Mouse (Mus musculus) hindbrain, embryonic 15.5 days (tissue): Measurements from ENCODE around the gene Kctd19. TPM values are rescaled to one million over a fixed set of nuclear protein-coding genes. Genes with fewer than 3 reads are reported as not detected.

Source experiments
- ATAC-seq: fragments of 200-750 bp; cut with Nextera tagmentation; 2 replicates; pipeline ENCODE4 v1.8.0; 2017; ENCODE audit warnings: low read depth, moderate number of reproducible peaks, moderate TSS enrichment; ENCODE audit not compliant: low FRiP score
- H3K27ac ChIP-seq: fragments of 300-500 bp; sonication (generic); replicated peaks from 2 replicates; pipeline ENCODE4 v1.5.1; 2015; ENCODE audit warnings: mild to moderate bottlenecking, inconsistent platforms
- H3K27me3 ChIP-seq: fragments of 300-500 bp; sonication (generic); 2 replicates; pipeline ENCODE4 v1.6.1; 2015; ENCODE audit warnings: control low read depth, inconsistent platforms
- H3K36me3 ChIP-seq: fragments of 300-500 bp; sonication (generic); 2 replicates; pipeline ENCODE4 v1.6.1; 2015; ENCODE audit warnings: control low read depth, inconsistent platforms
- H3K4me1 ChIP-seq: fragments of 300-500 bp; sonication (generic); replicated peaks from 2 replicates; pipeline ENCODE4 v1.6.1; 2015; ENCODE audit warnings: control low read depth, inconsistent platforms
- H3K4me2 ChIP-seq: fragments of 300-500 bp; sonication (generic); 2 replicates; pipeline ENCODE4 v1.6.1; 2015; ENCODE audit warnings: moderate library complexity, mild to moderate bottlenecking, inconsistent platforms
- H3K4me3 ChIP-seq: fragments of 300-500 bp; sonication (generic); 2 replicates; pipeline ENCODE4 v1.5.1; 2015; ENCODE audit warnings: mild to moderate bottlenecking, inconsistent platforms
- H3K9ac ChIP-seq: fragments of 300-500 bp; sonication (generic); 2 replicates; pipeline ENCODE4 v1.6.1; 2015; ENCODE audit warnings: inconsistent platforms
- H3K9me3 ChIP-seq: fragments of 300-500 bp; sonication (generic); 2 replicates; pipeline ENCODE4 v1.6.1; 2016; ENCODE audit warnings: control low read depth, inconsistent platforms
- WGBS: fragments of 180-500 bp; shearing (Covaris S2); methylation state at CpG from one replicate; pipeline ENCODE4 v1.1.7; 2015; 5-methylcytosine and 5-hydroxymethylcytosine counted together
- polyA plus RNA-seq: library from polyadenylated mRNA; unstranded; fragments of >200 nt; fragmentation: Nextera tagmentation; extraction: Ambion mirVana; gene quantifications from 2 replicates; pipeline ENCODE4 v1.2.1, GENCODE M21; 2015

Gene Kctd19
- polyA plus RNA-seq, 1 experiment from 2014 or later = not detected

- Histone ChIP-seq H3K9me3 (no peaks in the 10 kb centered on the region), H3K4me1 (peaks cover 14% of the 10 kb centered on the region), H3K4me2 (no peak overlapping the region), H3K4me3 (no peak overlapping the region), H3K27me3 (no peaks in the 10 kb centered on the region), H3K27ac (no peak overlapping the region), H3K36me3 (no peaks in the 10 kb centered on the region), H3K9ac (no peak overlapping the region)
- ATAC-seq = no peak
- 93% methylated on average over 5 of the region's 5 CpGs for WGBS
These were observed 29.4 kb upstream of the Kctd19 start for GRCm38 (mm10) chr8:105442661-105443060.

DNA sequence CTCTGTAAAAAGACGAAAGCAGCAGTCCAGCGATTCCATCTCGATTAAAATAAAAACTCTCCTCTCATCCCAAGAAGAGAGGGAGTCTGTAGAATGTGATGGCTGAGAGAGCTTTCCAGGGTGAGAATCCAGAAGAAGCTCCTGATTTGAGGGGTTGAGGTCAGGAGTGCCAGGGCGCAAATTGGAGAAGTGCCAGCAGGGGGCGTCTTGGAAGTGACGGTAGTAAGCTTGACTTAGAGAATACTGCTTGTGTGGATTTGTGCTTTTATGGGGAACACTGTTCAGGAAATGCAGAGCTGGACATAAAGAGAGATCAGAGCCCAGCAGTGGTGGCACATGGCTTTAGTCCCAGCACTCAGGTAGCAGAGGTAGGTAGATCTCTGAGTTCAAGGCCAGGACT, 28.1 kb upstream of the Kctd19 start:
- Histone ChIP-seq H3K9me3 (no peaks in the 10 kb centered on the region), H3K4me3 (no peak overlapping the region), H3K4me2 (no peak overlapping the region), H3K36me3 (no peaks in the 10 kb centered on the region), H3K9ac (no peak overlapping the region), H3K27ac (no peak overlapping the region), H3K27me3 (no peaks in the 10 kb centered on the region), H3K4me1 (peaks cover 13% of the 10 kb centered on the region)
- no peak for ATAC-seq
- WGBS = 12% methylated on average over 6 of the region's 6 CpGs

DNA sequence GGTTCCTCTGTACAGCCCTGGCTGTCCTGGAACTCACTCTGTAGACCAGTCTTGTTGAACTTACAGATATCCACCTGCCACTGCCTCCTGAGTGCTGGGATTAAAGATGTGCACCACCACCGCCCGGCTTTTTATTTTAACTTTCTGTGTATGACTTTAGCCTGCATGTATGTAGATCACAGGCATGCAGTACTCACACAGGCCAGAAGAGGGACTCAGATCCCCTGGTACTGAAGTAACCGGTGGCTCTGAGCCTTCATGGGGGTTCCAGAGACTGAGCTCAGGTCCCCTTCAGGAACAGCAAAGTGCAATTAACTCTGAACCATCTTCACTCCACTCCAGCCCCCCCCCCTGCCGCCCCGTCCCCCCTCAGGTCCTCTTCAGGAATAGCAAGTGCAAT, 25.6 kb upstream of the Kctd19 start:
- no peak for ATAC-seq
- Histone ChIP-seq H3K27ac (no peak overlapping the region), H3K4me3 (no peak overlapping the region), H3K4me2 (no peak overlapping the region), H3K27me3 (no peaks in the 10 kb centered on the region), H3K36me3 (no peaks in the 10 kb centered on the region), H3K9me3 (no peaks in the 10 kb centered on the region), H3K9ac (no peak overlapping the region), H3K4me1 (peaks cover 2% of the 10 kb centered on the region; the same call in 1 of the 2 replicates)
- 41% methylated on average over 5 of the region's 5 CpGs for WGBS

DNA sequence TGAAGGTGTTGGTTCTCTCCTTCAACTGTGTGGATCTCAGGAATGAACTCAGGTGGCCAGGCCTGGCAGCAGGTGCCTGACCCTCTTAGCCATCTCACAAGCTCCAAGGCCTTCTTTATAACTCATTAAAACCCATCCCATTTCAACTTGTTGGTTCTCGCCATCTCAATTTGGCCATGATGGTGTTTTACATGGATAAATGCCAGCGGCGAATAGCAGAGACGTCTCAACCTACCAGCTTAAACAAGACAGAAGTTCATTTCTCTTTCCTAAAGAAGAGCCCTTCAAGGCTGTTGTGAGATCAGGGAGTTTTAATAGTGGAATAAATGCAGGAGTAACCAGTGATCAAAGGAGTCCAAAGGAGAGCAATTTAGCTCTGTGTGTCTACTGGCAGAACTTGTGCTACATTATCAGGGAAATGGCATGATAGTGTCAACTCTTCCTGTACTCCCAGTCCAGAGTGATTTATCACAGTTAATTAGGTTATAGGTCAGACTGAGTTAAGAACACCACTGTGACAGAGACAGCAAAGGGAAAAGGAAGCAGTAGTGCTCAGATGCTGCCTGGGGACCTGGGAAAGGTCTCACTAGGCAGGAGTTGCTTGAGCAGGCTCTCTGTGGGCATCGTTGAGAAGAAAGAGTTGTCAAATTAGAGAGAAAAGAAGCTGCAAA, 23.9 kb upstream of the Kctd19 start:
- no peaks in the 10 kb centered on the region for H3K27me3 ChIP-seq
- H3K36me3 ChIP-seq = no peaks in the 10 kb centered on the region
- H3K9ac ChIP-seq = no peak overlapping the region
- ATAC-seq = no peak
- no peak overlapping the region for H3K4me2 ChIP-seq
- 87% methylated on average over 5 of the region's 5 CpGs for WGBS
- no peak overlapping the region for H3K27ac ChIP-seq
- no peaks in the 10 kb centered on the region for H3K9me3 ChIP-seq
- no peak overlapping the region for H3K4me3 ChIP-seq
- peaks cover 15% of the 10 kb centered on the region for H3K4me1 ChIP-seq

DNA sequence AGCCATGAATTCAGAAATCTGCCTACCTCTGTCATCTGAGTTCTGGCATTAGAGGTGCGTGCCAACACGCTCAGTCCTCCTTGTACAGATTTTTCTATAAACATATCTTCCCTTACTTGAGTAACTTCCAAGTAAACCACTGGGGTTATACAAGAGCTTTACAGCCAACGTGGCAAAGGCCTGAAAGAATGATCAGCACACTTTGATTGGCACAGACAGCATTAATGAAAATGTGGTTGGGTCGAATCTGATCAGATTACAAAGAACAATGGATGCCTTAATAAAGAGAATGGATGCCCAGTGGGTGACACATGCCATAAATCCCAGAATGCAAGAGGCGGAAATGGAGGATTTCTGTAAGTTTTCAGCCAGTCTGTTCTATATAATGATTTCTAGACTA, 22.9 kb upstream of the Kctd19 start:
- 75% methylated on average over 5 of the region's 5 CpGs for WGBS
- H3K9ac ChIP-seq = no peak overlapping the region
- peaks cover 21% of the 10 kb centered on the region for H3K4me1 ChIP-seq
- H3K4me3 ChIP-seq = no peak overlapping the region
- no peak overlapping the region for H3K4me2 ChIP-seq
- no peak for ATAC-seq
- H3K9me3 ChIP-seq = no peaks in the 10 kb centered on the region
- H3K27ac ChIP-seq = no peak overlapping the region
- H3K27me3 ChIP-seq = no peaks in the 10 kb centered on the region
- no peaks in the 10 kb centered on the region for H3K36me3 ChIP-seq

GRCm38 (mm10) chr8:105434136-105434535, 20.8 kb upstream of the Kctd19 start:
- H3K27me3 ChIP-seq = no peaks in the 10 kb centered on the region
- no peak for ATAC-seq
- no peaks in the 10 kb centered on the region for H3K9me3 ChIP-seq
- H3K4me1 ChIP-seq = peaks cover 21% of the 10 kb centered on the region
- H3K9ac ChIP-seq = no peak overlapping the region
- no peak overlapping the region for H3K27ac ChIP-seq
- H3K4me3 ChIP-seq = no peak overlapping the region
- no peaks in the 10 kb centered on the region for H3K36me3 ChIP-seq
- 64% methylated on average over 5 of the region's 5 CpGs for WGBS
- no peak overlapping the region for H3K4me2 ChIP-seq

- no peaks in the 10 kb centered on the region for H3K27me3 ChIP-seq
- no peak overlapping the region for H3K4me2 ChIP-seq
- no peak for ATAC-seq
- H3K4me3 ChIP-seq = no peak overlapping the region
- H3K36me3 ChIP-seq = no peaks in the 10 kb centered on the region
- H3K9ac ChIP-seq = no peak overlapping the region
- 29% methylated on average over 5 of the region's 5 CpGs for WGBS
- no peaks in the 10 kb centered on the region for H3K9me3 ChIP-seq
- peaks cover 21% of the 10 kb centered on the region for H3K4me1 ChIP-seq
- no peak overlapping the region for H3K27ac ChIP-seq
These were observed 20.2 kb upstream of the Kctd19 start for GRCm38 (mm10) chr8:105433511-105433910.

GRCm38 (mm10) chr8:105433021-105433420, 19.7 kb upstream of the Kctd19 start:
- no peak overlapping the region for H3K27ac ChIP-seq
- H3K4me3 ChIP-seq = no peak overlapping the region
- ATAC-seq = no peak
- H3K27me3 ChIP-seq = no peaks in the 10 kb centered on the region
- no peaks in the 10 kb centered on the region for H3K9me3 ChIP-seq
- no peak overlapping the region for H3K4me2 ChIP-seq
- H3K9ac ChIP-seq = no peak overlapping the region
- H3K4me1 ChIP-seq = peaks cover 21% of the 10 kb centered on the region
- no peaks in the 10 kb centered on the region for H3K36me3 ChIP-seq
- WGBS = 28% methylated on average over 6 of the region's 6 CpGs

- H3K27me3 ChIP-seq = no peaks in the 10 kb centered on the region
- H3K27ac ChIP-seq = no peak overlapping the region
- H3K9ac ChIP-seq = no peak overlapping the region
- 39% methylated on average over 7 of the region's 7 CpGs for WGBS
- H3K4me3 ChIP-seq = no peak overlapping the region
- ATAC-seq = no peak
- H3K9me3 ChIP-seq = no peaks in the 10 kb centered on the region
- H3K4me1 ChIP-seq = peaks cover 21% of the 10 kb centered on the region
- no peak overlapping the region for H3K4me2 ChIP-seq
- no peaks in the 10 kb centered on the region for H3K36me3 ChIP-seq
These were observed 18.6 kb upstream of the Kctd19 start for GRCm38 (mm10) chr8:105431743-105432515.

DNA sequence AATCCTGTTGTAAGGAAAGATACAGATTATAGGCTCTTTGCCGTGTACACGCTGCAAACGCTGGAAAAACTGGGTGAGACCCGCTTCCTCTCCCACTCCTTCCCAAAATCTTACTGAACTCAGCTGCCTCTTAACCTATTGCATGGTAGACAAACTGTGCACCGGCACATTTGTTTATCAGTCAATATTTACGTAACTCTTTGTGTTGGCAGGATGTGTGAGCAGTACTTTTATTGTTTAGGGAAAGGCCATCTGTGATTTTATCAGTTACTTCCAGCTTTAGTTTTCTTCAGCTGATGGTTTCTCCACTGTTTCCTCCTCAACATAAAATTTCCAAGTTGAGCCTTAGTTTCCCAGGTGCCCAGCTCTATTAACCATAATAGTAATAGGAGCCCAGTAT, 13.6 kb upstream of the Kctd19 start:
- no peak overlapping the region for H3K9ac ChIP-seq
- H3K27me3 ChIP-seq = no peaks in the 10 kb centered on the region
- H3K9me3 ChIP-seq = no peaks in the 10 kb centered on the region
- no peak for ATAC-seq
- 0 out of 2 replicates have a peak, but pooled peaks cover 5% of the 10 kb centered on the region for H3K4me1 ChIP-seq
- no peak overlapping the region for H3K27ac ChIP-seq
- no peaks in the 10 kb centered on the region for H3K36me3 ChIP-seq
- H3K4me3 ChIP-seq = no peak overlapping the region
- WGBS = 74% methylated on average over 6 of the region's 6 CpGs
- H3K4me2 ChIP-seq = no peak overlapping the region

- no peak overlapping the region for H3K4me2 ChIP-seq
- no peaks in the 10 kb centered on the region for H3K36me3 ChIP-seq
- no peaks in the 10 kb centered on the region for H3K9me3 ChIP-seq
- H3K4me1 ChIP-seq = no peaks in the 10 kb centered on the region
- no peak for ATAC-seq
- H3K27ac ChIP-seq = no peak overlapping the region
- WGBS = 77% methylated on average over 1 of the region's 1 CpGs
- no peak overlapping the region for H3K4me3 ChIP-seq
- no peak overlapping the region for H3K9ac ChIP-seq
- H3K27me3 ChIP-seq = no peaks in the 10 kb centered on the region
These were observed 8.7 kb upstream of the Kctd19 start for GRCm38 (mm10) chr8:105422006-105422405.

- 94% methylated on average over 4 of the region's 4 CpGs for WGBS
- H3K27me3 ChIP-seq = no peaks in the 10 kb centered on the region
- H3K4me3 ChIP-seq = no peak overlapping the region
- no peak for ATAC-seq
- H3K9ac ChIP-seq = no peak overlapping the region
- H3K4me1 ChIP-seq = no peaks in the 10 kb centered on the region
- no peak overlapping the region for H3K27ac ChIP-seq
- no peaks in the 10 kb centered on the region for H3K9me3 ChIP-seq
- no peak overlapping the region for H3K4me2 ChIP-seq
- no peaks in the 10 kb centered on the region for H3K36me3 ChIP-seq
These were observed 6.5 kb upstream of the Kctd19 start for GRCm38 (mm10) chr8:105419800-105420199.
